Mouse (Mus musculus) frontal cortex, postnatal 36 days (tissue): ENCODE data around the gene Pitpnc1.
A peak's percentile ranks its signal among the peaks of the same experiment; 100 is the strongest.

Experiments used
- DNase-seq, 2 experiments: peaks; one replicate each; pipeline ENCODE4 v3.0.0; 2022; ENCODE audit warnings: low spot score in 2 of 2

Gene Pitpnc1

DNA sequence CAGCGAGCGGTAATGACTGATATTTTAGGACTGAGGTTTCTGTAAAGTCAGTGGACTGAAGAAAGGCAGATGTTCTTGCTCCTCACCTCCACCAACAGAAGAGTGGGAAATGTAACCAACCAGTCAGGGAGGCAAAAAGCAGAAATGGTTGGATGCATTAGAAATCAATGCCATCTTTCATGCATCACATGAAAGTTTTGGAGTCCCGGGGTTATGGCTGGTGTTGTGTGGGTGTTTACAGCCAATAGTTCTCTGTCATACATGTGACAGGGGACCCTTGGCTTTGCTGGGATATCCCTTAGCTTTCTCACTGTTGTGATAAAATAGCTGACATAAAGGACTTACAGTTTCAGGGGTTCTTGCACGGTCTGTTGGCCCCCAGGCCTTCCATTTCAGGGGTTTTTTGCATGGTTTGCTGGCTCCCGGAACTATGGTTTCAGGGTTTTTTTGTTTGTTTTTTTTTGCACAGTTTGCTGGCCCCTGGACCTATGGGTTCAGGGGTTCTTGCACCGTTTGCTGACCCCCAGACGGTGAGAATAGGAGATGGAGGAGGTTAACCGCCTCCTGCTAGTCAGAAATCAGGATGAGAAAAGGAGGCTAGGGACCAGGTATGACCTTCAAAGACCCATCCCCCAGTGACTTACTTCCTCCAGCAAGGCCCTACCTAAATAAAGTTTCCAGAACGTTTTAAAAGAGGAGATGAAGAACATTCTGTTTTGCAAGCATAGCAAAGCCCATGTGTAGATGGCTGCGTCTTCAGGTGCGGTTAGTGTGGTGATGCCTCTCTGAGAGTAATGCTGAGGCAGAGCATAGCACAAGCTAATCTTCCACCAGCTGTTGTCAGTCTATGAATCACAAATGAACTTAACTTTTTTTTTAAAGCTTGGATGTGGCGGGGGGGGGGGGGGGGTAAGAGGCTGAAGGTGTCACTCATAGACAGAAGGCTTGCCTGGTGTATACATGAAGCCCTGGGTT, 27.1 kb downstream of the Pitpnc1 start:
- no peak for DNase-seq

DNA sequence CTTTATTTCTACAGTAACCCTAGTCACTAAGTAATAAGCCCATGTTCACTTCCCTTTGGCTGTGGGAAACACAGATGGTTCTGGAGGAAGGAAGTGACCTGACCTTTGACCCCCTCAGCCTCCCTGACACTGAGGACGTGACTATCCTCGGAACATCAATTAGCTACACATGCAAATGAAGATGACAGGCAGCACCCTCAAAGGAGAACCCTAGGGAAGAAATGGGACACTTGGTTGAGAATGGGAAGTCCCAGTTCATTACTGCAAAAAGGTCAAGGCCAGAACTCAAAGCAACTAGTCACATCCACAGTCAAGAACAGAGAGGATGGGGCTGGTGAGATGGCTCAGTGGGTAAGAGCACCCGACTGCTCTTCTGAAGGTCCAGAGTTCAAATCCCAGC, 29.4 kb downstream of the Pitpnc1 start:
- no peak for DNase-seq

DNA sequence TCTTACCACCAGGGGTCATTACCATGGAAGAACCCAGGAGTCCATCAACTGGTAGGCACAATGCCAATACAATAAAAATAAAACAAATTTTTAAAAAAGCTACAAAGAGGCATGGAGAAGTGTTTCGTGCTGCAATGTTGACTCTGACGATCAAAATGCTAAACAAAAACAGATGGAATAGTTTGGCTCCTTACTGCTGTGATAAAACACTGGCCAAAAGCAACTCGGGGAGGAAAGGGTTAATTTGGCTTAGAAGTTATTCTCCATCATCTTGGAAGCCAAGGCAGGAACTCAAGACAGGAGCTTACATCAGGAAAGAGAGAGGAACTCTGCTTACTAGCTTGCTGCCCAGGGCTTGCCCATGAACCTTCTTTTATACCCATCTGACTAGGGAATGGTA, 32.4 kb downstream of the Pitpnc1 start:
- no peak for DNase-seq

DNA sequence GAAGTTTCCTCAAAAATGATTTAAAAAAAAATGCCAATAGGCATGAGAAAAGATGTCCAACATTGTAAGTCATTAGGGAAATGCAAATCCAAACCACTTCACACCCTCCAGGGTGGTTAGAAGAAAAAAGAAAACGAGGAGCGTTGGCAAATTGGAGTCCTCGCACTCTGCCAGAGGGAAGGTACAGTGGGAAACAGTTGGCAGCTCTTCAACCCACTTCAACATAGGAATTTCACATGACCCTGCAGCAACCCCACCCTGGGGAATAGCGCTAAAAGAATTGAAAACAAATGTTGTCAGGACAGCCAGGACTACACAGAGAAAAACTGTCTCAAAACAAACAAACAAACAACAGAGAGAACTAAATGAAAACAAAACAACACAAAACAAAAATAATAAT, 32.8 kb downstream of the Pitpnc1 start:
- no peak for DNase-seq

DNA sequence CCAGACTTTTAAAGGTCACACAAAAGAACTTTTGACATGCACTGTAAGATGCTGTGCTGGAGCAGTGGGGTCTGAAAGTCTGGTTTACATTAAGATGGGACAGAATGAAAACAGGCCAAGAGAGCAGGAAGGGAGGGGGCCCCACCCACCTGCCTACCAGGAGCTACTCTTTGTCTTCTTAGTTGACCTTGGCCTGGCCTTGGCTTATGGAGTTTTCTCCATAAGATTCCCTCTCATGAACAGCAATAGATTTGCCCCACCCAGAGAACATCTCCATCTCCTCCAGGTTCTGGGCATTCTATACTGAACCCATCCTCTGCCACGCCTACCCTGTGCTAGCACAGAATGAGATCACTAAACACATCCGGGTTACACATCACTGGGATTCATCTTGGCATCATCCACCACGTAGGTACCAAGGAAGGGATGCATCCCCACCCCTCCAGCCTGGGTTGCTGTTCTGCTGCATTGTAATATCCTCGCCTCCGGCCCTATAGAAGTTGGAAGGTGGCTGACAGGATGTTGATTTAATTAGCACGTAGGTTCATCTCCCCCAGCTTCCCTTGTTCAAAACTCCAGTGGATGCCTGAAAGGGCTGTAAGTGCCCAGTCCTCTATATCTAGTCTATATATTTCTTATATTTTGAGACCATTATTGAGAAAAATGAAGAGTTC, 34.6 kb downstream of the Pitpnc1 start:
- DNase-seq: no peak

DNA sequence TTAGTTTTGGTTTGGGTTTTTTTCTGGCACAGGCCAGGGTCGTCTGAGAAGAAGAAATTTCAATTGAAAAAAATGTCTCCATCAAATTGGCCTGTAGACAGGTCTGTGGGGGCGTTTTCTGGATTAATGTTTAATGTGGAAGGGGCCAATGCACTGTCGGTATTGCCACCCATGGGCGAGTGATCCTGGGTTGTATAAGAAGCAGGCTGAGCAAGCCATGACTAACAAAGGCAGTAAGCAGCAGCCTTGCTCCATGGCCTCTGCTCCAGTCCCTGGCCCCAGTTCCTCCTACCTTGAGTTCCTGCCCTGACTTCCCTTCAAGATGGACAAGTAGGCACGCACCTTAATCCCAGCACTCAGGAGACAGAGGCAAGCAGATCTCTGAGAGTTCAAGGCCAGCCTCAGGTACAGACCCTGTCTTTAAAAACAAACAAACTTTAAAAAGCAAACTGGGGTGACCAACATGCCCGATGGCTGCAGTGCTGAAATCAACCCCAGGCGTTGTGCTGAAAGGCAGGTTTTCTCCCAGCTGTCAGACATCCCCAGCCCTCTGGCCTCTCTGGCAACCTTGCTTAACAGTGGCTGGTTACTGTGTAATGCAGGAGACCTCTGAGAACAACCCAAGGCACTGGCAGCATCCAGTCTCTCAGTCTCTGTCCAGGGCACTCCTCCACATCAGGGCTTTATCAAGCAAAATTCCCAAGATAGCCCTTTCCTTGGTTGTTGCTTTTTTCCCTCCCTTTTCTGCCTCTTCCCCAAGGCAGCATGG, 39.1 kb downstream of the Pitpnc1 start:
- DNase-seq: no peak

DNA sequence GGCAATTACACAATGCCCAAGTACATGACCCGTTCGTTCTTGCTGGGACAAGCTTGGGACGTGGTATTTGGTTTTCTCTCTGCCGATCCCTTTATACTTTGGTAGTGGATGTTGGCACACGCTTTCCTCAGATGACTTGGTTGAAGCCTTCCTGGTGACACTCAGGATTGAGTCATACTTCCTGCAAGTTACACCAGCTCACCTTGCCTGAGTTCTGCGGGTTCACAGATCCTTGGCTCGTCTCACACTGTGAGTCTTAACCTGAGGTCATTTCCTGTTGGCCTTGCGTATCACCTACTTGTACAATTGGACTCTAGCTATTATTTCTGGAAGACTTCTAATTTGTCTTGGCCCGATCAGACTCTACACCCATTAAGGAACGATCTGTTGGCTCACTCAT, 42.5 kb downstream of the Pitpnc1 start:
- DNase-seq: no peak

DNA sequence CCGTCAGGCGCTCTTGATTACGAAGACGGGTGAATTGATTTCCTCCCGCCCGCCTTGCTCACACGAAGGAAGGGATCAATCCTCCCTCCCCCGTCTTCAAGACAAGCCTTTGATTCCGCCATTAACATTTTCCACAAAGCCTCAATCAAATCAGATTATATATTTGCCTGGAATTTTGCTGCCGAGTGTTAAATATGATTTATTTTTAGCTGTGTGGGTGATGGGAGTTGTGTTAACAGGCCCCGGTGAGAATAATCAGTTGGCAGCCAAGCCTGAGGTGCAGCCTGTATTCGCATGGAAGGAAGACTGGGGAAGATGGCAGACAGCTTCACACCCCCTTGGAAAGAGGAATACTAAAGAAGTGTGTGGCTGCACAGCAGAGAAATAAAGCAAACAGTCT, 46.3 kb downstream of the Pitpnc1 start:
- no peak for DNase-seq

DNA sequence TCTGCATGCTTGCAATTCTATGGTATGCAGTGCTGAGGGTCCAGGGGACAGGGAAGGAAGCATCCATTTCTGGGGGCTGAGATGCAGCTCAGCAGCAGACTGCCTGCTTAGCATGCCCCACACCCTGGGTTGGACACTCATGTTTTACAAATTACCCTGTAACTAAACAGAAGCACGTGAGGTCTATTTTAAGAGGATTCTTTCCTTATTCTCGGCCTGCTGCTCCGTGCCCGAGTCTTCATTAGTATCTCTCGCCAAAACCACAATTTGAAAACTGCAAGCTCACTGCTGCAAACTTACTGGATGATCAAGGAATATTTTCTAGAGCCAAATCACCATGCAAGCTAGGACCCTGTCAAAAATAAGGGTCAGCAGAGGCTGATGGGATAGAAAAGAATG, 48.1 kb downstream of the Pitpnc1 start:
- DNase-seq: peak in 1 of 2 experiments; percentile 16

DNA sequence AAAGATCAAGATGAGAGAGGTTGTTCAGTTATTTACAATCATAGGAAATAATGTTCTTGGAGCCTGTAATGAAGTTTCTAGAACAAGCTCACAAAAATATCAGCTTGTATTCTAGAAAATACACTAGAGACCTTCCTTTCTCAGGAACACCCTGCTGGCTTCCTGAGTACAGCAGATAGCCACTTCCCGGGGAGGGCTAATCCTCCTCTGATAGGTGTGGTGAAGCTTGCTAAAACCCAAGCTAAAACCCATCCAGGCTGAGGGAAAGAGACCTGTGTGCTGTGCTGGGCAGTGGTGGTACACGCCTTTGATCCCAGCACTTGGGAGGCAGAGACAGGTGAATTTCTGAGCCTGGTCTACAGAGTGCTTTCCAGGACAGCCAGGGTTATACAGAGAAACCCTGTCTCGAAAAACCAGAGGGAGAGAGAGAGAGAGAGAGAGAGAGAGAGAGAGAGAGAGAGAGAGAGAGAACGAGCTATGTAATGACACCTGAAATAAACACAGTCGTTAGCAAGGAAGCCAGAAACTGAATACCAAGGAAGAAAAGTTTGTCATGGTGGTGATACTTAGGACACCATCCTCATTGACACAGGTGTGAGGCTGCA, 48.6 kb downstream of the Pitpnc1 start:
- DNase-seq: no peak

DNA sequence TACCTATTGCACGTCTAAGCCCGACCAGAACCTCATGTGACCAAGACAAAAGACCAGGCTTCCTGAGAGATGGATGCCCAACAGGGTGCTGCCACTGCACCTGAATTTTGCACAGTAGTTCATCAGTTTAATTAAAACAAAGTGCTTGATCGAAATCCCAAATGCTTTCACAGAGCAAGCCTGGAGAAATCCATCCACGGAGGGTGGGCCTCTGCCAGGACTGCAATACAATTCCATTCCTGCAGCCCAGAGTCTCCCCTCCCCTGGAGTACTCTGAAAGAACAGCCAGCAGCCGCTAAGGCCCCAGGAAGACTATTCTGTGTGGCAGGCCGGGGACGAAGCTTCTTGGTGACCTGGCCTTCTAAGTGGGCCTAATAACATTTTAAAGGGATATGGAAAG, 50.6 kb downstream of the Pitpnc1 start:
- DNase-seq: no peak

DNA sequence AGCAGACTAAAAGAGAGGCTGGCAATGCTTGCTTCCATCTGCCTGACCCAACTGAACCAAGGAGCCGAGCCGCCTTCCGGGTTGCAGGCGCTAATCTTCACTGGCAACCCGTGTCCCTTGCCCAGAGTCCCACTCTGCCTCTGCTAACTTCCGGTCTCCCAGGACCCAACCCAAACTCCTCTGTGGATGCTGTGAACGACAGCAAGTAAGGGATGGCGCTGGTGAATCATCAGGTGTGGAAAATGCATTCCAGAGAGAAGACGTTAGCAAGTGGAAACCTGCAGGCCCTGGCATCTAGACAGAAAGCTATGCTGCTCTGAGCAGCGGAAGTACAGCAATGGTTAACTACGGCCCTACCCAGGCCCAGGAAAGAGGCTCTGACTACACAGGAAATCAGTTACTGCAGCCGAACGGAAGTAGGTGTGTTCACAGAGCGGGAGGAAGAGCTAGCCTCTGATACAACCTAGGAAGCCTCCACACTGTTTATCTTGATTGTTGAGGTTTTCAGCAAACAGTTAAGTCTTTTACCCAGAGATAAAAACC, 53.4 kb downstream of the Pitpnc1 start:
- peak in 1 of 2 experiments; percentile 5 for DNase-seq

DNA sequence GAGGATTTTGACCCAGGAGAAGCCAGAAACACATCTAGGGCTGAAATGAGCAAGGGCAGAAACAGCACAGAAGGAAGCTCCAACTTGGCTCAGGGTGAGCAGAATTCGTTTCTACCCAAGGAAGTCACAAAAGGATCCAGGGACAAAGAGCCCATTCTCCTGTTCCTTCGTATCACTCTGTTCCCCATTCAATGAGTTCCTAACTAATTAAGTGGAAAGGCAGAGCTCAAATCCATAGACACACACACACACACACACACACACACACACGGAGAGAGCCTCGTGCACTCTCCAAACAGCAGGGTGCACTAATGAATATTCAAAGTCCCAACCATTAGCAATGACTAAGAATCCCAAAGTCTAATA, 54.0 kb downstream of the Pitpnc1 start:
- DNase-seq: peak in 1 of 2 experiments; percentile 29

DNA sequence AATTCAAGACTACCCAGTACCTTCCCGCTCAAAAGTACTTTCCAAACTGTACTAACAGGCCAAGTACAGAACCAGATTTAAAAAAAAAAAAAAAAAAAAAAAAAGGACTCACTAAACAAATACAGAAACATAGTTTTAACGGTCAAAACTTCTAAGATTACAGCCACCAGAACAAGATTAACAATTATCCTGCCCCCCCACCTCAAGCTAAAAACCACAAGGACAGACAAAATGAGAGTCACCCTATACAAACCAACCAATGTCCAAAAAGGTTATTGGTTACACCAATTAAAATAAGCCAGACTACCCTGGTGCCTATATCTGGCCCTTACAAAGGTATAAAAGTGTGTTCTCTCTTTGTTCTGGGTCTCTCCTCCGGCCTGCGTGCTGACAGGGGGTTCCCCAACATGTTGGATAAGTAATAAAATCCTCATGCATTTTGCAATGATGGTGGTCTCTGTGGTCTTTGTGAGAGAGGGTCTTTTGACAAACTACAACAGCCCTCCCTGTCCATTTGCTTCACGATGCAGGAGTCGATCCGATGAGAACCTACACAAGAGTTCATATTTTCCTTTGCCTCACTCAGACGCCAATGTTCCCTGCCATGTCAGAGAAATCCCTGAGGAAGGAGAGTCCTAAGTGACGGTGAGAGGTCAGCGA, 54.5 kb downstream of the Pitpnc1 start:
- no peak for DNase-seq

DNA sequence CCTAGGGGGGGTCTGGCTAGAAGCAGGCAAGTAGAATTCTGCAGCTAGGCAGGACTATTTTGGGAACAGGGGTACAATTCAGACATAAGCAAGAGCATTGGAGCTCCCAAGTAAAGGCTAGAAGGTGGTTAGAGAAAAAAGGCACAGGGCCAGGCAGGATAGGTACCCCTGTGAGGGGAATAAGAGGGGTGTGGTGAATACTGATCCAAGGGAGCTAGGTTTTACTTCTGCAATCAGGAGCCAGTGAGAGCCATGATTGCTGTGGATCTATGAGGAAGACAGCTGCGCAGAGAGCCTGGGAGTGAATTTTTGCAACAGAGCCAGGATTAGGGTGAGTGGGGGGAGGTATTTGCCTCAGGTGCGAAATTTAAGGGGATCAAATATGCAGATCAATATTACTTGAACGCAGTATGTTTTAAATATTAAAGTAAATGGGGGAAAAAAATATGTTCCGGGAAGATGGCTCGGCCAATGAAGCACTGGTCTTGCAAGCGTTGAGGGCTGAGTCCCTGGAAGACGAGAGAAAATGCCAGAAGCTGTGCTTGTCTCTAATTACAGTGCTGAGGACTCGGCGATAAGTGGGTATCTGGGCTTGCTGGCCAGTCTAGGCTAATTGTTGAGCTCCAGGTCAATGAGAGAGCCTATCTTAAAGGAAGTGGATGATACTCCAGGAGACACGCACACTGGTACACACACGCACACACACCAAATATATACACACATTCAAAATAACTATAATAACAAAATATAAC, 55.3 kb downstream of the Pitpnc1 start:
- no peak for DNase-seq

DNA sequence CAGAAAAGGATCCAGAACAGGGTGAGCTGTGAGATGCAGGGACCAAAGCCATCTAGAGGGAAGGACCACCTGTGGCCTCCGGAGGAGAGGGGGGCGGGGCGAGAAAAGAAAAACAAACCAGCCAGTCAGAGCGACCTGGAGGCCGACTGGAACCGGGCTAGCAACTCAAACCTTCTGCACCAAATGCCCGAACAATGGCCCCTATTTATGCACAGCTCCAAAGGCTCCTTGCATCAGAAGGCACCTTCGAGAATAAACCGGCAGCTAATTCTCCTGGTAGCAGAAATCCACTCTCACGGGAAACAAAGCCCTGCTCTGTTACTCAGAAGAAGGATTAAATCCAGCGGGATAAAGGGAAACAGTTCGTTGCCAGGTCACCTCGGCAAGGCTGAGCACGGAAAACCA, 57.2 kb downstream of the Pitpnc1 start:
- peak; percentile 33 to 55 for DNase-seq

DNA sequence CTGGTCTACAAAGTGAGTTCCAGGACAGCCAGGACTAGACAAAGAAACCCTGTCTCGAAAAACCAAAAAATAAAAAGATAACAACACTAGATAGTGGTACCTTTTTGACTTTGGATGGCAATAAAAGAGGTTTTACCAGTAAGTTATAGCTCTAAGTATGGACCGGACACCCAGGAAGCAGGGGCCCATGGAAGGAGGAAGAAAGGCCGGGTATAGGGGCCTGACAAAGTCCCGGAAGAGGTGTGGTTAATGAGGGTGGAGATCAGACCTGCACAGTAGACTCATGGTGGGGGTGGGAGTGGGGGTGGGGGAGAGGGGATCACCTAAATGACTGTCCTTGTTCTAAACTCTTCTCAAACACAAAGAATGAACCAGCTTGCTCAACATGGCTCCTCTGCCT, 58.4 kb downstream of the Pitpnc1 start:
- DNase-seq: no peak

DNA sequence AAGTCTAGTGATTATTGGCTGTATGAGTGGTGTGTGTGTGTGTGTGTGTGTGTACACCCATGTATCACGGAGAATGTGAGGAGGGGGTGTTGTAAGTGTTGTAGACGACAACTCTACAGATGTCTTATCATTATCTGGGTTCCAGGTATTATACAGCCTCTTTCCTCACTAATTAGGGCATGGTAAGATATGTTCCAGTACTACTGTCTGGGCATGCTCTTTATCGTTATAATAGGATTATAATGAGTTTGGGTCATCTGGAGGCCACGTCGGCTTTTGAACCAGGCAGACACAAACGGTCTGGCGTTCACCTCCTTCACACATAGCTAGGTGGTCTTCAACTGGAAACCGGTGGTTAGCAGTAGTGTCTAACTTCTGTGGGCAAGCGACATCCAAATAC, 58.9 kb downstream of the Pitpnc1 start:
- no peak for DNase-seq

DNA sequence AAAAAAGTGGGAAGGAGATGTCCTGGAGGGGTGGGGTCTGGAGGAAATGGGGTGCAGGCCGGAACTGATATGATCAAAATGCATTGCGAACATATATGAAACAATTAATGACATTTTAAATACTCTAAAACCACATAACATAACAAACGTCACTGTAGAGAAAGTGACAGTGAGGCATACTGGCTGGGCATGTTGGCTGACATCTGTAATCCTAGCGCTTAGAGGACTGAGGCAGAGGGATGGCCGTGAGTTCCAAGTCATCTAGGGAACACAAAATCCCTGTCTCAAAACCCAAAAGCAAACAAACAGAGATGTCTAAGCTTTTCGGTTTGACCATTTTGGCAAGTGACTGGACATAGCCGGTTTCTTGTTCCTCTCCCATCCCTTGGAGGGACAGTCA, 59.7 kb downstream of the Pitpnc1 start:
- DNase-seq: no peak

DNA sequence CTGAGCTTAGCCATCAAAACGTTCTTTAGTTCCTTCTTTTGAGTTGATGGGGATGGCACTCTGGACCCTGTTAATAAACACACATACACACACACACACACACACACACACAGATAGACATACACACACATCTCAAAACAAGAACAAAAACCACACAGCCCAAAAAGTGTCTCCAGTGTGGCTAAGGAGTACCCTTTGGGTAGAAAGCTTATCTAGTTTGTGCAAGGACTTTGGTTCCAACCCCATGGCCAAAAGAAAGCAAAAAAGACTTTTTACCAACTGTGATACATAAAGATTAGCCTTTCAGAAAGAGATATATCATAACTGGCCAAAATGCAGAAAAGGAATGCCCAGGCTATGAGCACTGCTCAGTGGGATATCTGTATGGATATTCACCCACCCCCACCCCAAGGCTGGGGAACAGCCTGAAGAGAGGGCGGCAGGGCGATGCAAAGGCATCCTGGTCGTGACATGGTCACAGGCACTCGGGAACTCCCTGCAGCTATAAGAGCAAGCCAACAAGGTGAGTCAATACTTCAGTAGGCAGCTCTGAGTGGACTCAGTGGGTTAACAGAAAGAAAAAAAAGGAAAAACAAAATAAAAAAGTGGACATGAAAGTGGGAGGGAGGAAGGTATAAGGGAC, 60.3 kb downstream of the Pitpnc1 start:
- DNase-seq: no peak
